Mouse (Mus musculus): Measurements from ENCODE around the gene Coq8b. TPM values are rescaled to one million over a fixed set of nuclear protein-coding genes. Genes with fewer than 3 reads are reported as not detected.
A peak's percentile ranks its signal among the peaks of the same experiment; 100 is the strongest.

Gene Coq8b
- total RNA-seq, 2 experiments from 2014 or later, result 26.9 to 29.5 TPM

GRCm38 (mm10) chr7:27306161-27307160 lies 73.6 kb downstream of the Coq8b start:
- peak; percentile 42 to 50 for DNase-seq (ENCODE audit: low spot score in 2 of 2)

GRCm38 (mm10) chr7:27307551-27307950 lies 74.7 kb downstream of the Coq8b start:
- DNase-seq (ENCODE audit: low spot score in 2 of 2), result no peak

Small RNA genes lying within 50 kb of the gene (microRNA-seq; reads per million reads assigned to microRNA genes)
- 0 reads per million in 2 experiments for gene Mir1191

Other genes starting within 250 kb of the Coq8b start
- not detected for gene Cyp2a12, start 203.9 kb upstream of the Coq8b start, total RNA-seq (2021)
- under 1 TPM; 0.18 to 0.51 TPM for gene Cyp2f2, start 113.1 kb upstream of the Coq8b start, total RNA-seq (2021)
- gene Cyp2t4, start 79.3 kb upstream of the Coq8b start, total RNA-seq (2021), result not detected
- 10 to 100 TPM; 85.9 to 88.9 TPM for gene Egln2, start 66.2 kb upstream of the Coq8b start, total RNA-seq (2021)
- gene Rab4b, start 54.1 kb upstream of the Coq8b start, total RNA-seq (2021), result 10 to 100 TPM; 76.6 to 84.2 TPM
- gene Gm21983, start 51.9 kb upstream of the Coq8b start, total RNA-seq (2021), result under 1 TPM in 1 of 2 experiments, not detected in 1; 0.75 TPM
- 10 to 100 TPM; 10.9 to 13.9 TPM for gene Mia, start 51.9 kb upstream of the Coq8b start, total RNA-seq (2021)
- 10 to 100 TPM; 17.8 to 22.1 TPM for gene BC024978, start 37.2 kb upstream of the Coq8b start, total RNA-seq (2021)
- 10 to 100 TPM; 78.9 to 87.5 TPM for gene Snrpa, start 36.8 kb upstream of the Coq8b start, total RNA-seq (2021)
- gene Itpkc, start 4.4 kb upstream of the Coq8b start, total RNA-seq (2021), result 10 to 100 TPM in 1 of 2 experiments, 1 to 10 TPM in 1; 9.5 to 10.8 TPM
- gene Numbl, start 25.4 kb downstream of the Coq8b start, total RNA-seq (2021), result 100 to 1,000 TPM; 126 to 127 TPM
- 10 to 100 TPM; 49.9 to 59.2 TPM for gene Ltbp4, start 104.7 kb downstream of the Coq8b start, total RNA-seq (2021)
- 10 to 100 TPM; 24.9 to 29.9 TPM for gene Shkbp1, start 123.0 kb downstream of the Coq8b start, total RNA-seq (2021)
- gene Gm20479, start 124.4 kb downstream of the Coq8b start, total RNA-seq (2021), result not detected
- 100 to 1,000 TPM in 1 of 2 experiments, 10 to 100 TPM in 1; 89.6 to 105 TPM for gene Sptbn4, start 214.7 kb downstream of the Coq8b start, total RNA-seq (2021)
- 10 to 100 TPM; 16.5 to 17.1 TPM for gene Blvrb, start 215.0 kb downstream of the Coq8b start, total RNA-seq (2021)
- 1 to 10 TPM; 3.6 to 3.8 TPM for gene Sertad3, start 240.7 kb downstream of the Coq8b start, total RNA-seq (2021)